Mouse (Mus musculus) intestine, postnatal 0 days (tissue): ENCODE results near the gene Pa2g4. TPM values are rescaled to one million over a fixed set of nuclear protein-coding genes. Genes with fewer than 3 reads are reported as not detected.
"Not testable (repeated sequence)": the region's sequence is repeated elsewhere in the genome, so short reads cannot be mapped to it uniquely, and the experiment has no call there.

Source experiments
- ATAC-seq: fragments of 200-750 bp; cut with Nextera tagmentation; 2 replicates; pipeline ENCODE4 v1.8.0; 2017; ENCODE audit warnings: mild to moderate bottlenecking, moderate TSS enrichment, moderate library complexity
- H3K27ac ChIP-seq: fragments of 300-500 bp; sonication (generic); 2 replicates; pipeline ENCODE4 v1.5.1; 2014; ENCODE audit warnings: mild to moderate bottlenecking, low read depth, low read length, moderate library complexity
- H3K27me3 ChIP-seq: fragments of 300-500 bp; sonication (generic); replicated peaks from 2 replicates; pipeline ENCODE4 v1.6.1; 2014; ENCODE audit warnings: low read length, mixed read lengths; ENCODE audit not compliant: control insufficient read depth, insufficient read depth
- H3K36me3 ChIP-seq: fragments of 300-500 bp; sonication (generic); 2 replicates; pipeline ENCODE4 v1.6.1; 2014; ENCODE audit warnings: mild to moderate bottlenecking, moderate library complexity; ENCODE audit not compliant: control insufficient read depth, insufficient read depth
- H3K4me1 ChIP-seq: fragments of 300-500 bp; sonication (generic); replicated peaks from 2 replicates; pipeline ENCODE4 v1.6.1; 2014; ENCODE audit warnings: antibody characterized with exemption, low read length, mixed read lengths; ENCODE audit not compliant: control insufficient read depth, insufficient read depth
- H3K4me2 ChIP-seq: fragments of 300-500 bp; sonication (generic); replicated peaks from 2 replicates; pipeline ENCODE4 v1.6.1; 2014; ENCODE audit warnings: low read depth, mild to moderate bottlenecking, moderate library complexity
- H3K4me3 ChIP-seq: fragments of 300-500 bp; sonication (generic); 2 replicates; pipeline ENCODE4 v1.5.1; 2014; ENCODE audit warnings: low read depth, low read length
- H3K9ac ChIP-seq: fragments of 300-500 bp; sonication (generic); 2 replicates; pipeline ENCODE4 v1.6.1; 2014; ENCODE audit warnings: mild to moderate bottlenecking, low read depth, low read length
- H3K9me3 ChIP-seq: fragments of 300-500 bp; sonication (generic); 2 replicates; pipeline ENCODE4 v1.6.1; 2016; ENCODE audit warnings: mixed run types; ENCODE audit not compliant: control insufficient read depth
- CTCF ChIP-seq: sonication (generic); IDR thresholded peaks from 2 replicates; pipeline ENCODE4 v1.5.1; 2016; ENCODE audit warnings: low read depth, mild to moderate bottlenecking, control low read depth, antibody characterized with exemption, moderate library complexity
- WGBS: fragments of 180-500 bp; shearing (Covaris S2); extraction: QIAGEN DNeasy Blood & Tissue Kit; methylation state at CpG from one replicate; pipeline ENCODE4 v1.1.7; 2014; 5-methylcytosine and 5-hydroxymethylcytosine counted together
- polyA plus RNA-seq: library from polyadenylated mRNA; unstranded; fragments of >200 nt; fragmentation: Nextera tagmentation; extraction: Ambion mirVana; gene quantifications from 2 replicates; pipeline ENCODE4 v1.2.1, GENCODE M21; 2015

The Pa2g4 gene
- polyA plus RNA-seq, 1 experiment from 2014 or later = 66.8 TPM

DNA sequence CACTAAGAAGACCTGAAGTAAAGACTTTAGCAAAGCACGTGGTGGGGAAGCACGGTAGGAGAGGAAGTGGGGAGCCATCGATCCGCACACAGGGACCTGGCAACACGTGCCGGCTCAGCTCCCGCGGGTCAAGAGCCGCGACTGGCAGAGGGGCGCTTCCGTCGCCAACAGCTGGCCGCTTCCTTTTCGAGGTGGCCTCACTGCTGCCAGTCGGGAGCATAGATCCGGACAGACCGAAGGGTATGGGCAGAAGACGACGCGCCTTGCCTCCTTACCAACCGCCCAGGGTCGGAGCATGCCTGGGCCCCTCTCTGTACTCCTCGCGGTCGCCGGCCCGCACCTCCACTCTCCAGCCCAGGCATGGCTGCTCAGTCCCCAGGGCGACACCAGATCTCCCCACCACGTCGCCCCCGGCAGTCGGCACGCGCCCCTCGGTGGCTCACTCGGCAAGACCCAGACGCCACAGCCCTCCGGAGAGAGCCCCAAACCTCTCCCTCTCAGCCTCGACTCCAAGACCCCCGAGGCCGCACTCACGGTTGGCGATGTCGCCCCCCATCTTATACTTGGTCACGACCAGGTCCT lies 490 bp downstream of the Pa2g4 start:
- H3K4me1 ChIP-seq = no peaks in the 10 kb centered on the region
- peak overlapping the region; percentile 86 for H3K4me3 ChIP-seq
- no peaks in the 10 kb centered on the region for H3K27me3 ChIP-seq
- H3K9ac ChIP-seq = peak overlapping the region; percentile 84
- H3K4me2 ChIP-seq = peak overlapping the region; percentile 91
- H3K27ac ChIP-seq = peak overlapping the region; percentile 90
- peaks cover 46% of the 10 kb centered on the region for H3K36me3 ChIP-seq
- WGBS = under 1% methylated on average over 44 of the region's 46 CpGs
- ATAC-seq = peak; percentile 20; the same call in 1 of the 2 replicates
- H3K9me3 ChIP-seq = no peaks in the 10 kb centered on the region
- no peak for TF ChIP-seq CTCF

GRCm38 (mm10) chr10:128563544-128563943 lies 2.2 kb downstream of the Pa2g4 start:
- ATAC-seq = no peak
- H3K27me3 ChIP-seq = no peaks in the 10 kb centered on the region
- H3K9me3 ChIP-seq = no peaks in the 10 kb centered on the region
- H3K27ac ChIP-seq = no peak overlapping the region
- H3K36me3 ChIP-seq = peaks cover 48% of the 10 kb centered on the region
- H3K9ac ChIP-seq = no peak overlapping the region
- TF ChIP-seq CTCF = no peak
- 80% methylated on average over 6 of the region's 6 CpGs for WGBS
- no peak overlapping the region for H3K4me3 ChIP-seq
- H3K4me2 ChIP-seq = no peak overlapping the region
- no peaks in the 10 kb centered on the region for H3K4me1 ChIP-seq

GRCm38 (mm10) chr10:128556963-128557362 lies 8.8 kb downstream of the Pa2g4 start:
- Histone ChIP-seq H3K36me3 (peaks cover 47% of the 10 kb centered on the region), H3K9ac (no peak overlapping the region), H3K4me1 (no peaks in the 10 kb centered on the region), H3K9me3 (no peaks in the 10 kb centered on the region), H3K4me2 (no peak overlapping the region), H3K27ac (no peak overlapping the region), H3K27me3 (no peaks in the 10 kb centered on the region), H3K4me3 (no peak overlapping the region)
- ATAC-seq = no peak
- TF ChIP-seq CTCF = no peak
- WGBS = 85% methylated on average over 6 of the region's 6 CpGs

DNA sequence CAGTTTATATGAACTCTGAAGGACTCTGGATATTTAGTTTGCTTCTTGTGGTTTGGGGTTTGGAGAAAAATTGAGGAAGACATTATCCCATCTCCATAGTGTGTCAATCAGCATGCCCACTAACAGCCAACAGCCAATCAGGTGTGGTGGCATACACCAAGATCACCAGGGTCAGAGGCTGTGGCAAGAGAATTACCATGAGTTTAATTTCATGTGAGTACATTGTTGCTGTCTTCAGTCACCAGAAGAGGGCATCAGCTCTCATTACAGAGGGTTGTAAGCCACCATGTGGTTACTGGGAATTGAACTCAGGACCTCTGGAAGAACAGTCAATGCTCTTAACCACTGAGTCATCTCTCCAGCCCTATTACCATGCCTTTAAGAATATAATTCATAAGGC lies 9.5 kb downstream of the Pa2g4 start:
- peaks cover 41% of the 10 kb centered on the region for H3K36me3 ChIP-seq
- no peaks in the 10 kb centered on the region for H3K27me3 ChIP-seq
- no peak for ATAC-seq
- no peaks in the 10 kb centered on the region for H3K4me1 ChIP-seq
- no peak overlapping the region for H3K4me2 ChIP-seq
- no peak overlapping the region for H3K9ac ChIP-seq
- H3K27ac ChIP-seq = no peak overlapping the region
- no peaks in the 10 kb centered on the region for H3K9me3 ChIP-seq
- TF ChIP-seq CTCF = peak; percentile 65
- no peak overlapping the region for H3K4me3 ChIP-seq

DNA sequence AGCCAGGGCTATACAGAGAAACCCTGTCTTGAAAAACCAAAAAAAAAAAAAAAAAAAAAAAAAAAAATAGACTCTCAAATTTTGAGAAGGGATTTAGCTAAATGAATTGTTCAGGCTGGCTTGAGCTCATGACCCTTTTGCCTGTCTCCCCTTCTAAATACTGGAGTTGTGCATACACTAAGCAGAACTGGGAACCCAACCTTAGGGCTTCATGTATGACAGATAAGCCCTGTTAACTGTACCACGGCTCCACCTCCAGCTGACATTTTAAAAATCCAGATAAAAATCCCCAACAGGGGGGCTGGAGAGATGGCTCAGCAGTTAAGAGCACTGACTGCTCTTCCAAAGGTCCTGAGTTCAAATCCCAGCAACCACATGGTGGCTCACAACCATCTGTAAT lies 10.2 kb downstream of the Pa2g4 start:
- H3K27ac ChIP-seq, H3K4me1 ChIP-seq, H3K9ac ChIP-seq, H3K27me3 ChIP-seq, ATAC-seq, H3K4me2 ChIP-seq, H3K4me3 ChIP-seq, H3K9me3 ChIP-seq: not testable (repeated sequence)
- WGBS = 83% methylated on average over 1 of the region's 1 CpGs
- H3K36me3 ChIP-seq = peaks cover 34% of the 10 kb centered on the region

DNA sequence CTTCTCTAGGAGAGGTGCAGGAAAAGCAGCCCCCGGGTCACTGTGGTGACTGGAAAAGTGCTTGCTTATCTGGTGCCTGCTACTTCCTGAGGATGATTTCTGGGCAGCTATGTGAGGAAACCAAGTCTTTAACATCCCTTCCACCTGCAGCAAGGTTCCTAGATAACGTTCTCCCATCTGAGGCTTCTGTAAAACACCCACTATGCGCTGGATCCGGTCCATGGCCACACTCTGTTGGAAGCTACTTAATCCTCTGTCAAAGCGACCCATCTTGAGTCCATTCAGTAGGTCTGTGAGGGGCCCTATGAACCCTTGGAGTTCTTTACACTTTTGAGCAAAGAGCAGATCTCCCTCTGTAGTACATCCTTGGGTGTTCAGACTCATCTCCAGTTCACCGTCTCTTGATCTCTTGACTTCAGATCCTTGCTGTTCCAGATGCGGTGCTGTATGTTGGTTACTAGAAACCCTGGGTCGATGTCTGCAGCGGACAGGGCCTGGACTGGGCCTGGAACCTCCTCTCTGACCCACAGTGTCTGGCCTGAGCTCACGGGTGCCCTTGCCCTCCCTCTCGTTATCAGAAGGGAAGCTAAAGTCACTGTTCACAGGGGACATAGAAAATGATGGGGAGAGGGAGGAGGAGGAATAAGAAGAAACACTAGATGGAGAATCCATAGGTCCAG lies 15.5 kb downstream of the Pa2g4 start:
- not testable (repeated sequence) for H3K4me2 ChIP-seq, H3K27me3 ChIP-seq, H3K36me3 ChIP-seq, ATAC-seq, H3K4me1 ChIP-seq, H3K9ac ChIP-seq, H3K9me3 ChIP-seq, H3K4me3 ChIP-seq, H3K27ac ChIP-seq
- WGBS = 90% methylated on average over 11 of the region's 11 CpGs

DNA sequence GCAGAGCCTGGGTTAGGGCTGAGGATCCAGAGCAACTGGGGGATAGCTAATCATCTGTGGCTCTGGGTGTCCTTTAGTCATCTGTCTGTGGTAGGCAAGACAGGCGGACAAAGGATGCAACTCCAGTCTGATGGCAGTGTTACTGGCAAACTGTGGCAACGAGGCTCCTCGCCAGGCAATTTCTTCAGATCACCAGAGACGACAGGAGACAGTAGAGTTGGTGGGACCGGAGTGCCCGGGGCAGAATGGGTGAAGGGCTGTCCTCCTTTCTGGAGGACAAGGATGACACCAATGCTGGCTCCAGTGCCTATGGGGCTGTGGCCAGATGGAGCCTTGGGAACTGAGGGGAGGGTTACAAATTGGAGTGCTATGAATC lies 16.1 kb downstream of the Pa2g4 start:
- peaks cover 11% of the 10 kb centered on the region for H3K36me3 ChIP-seq
- not testable (repeated sequence) for H3K9ac ChIP-seq, ATAC-seq, H3K9me3 ChIP-seq, H3K4me1 ChIP-seq, H3K4me3 ChIP-seq, H3K27ac ChIP-seq, H3K27me3 ChIP-seq, H3K4me2 ChIP-seq
- WGBS = 68% methylated on average over 6 of the region's 6 CpGs
